Mouse (Mus musculus): ENCODE data around the gene Mal. TPM values are rescaled to one million over a fixed set of nuclear protein-coding genes. Genes with fewer than 3 reads are reported as not detected.

Mal gene
- not detected in 2 replicates for total RNA-seq (2023)

GRCm38 (mm10) chr2:127656086-127656720, at the start of gene Mal:
Mal (minus strand) TSS chr2:127656695.

GRCm38 (mm10) chr2:127586694-127587513, 69.6 kb downstream of the Mal start, which contains the start of the genes Zfp661 and Mrps5:
Zfp661 (minus strand) TSS chr2:127587094.
Mrps5 (plus strand) TSS chr2:127587222.

Other genes starting within 250 kb of the Mal start
- not detected in 2 replicates for gene Gpat2, start 231.5 kb downstream of the Mal start, total RNA-seq (2023)
- 5.1 and 5.6 TPM in 2 replicates for gene Fahd2a, start 212.1 kb downstream of the Mal start, total RNA-seq (2023)
- 0.52 and 1.8 TPM in 2 replicates for gene Kcnip3, start 134.6 kb downstream of the Mal start, total RNA-seq (2023)
- not detected in 2 replicates for gene Prom2, start 115.2 kb downstream of the Mal start, total RNA-seq (2023)
- 0.54 and 0.63 TPM in 2 replicates for gene Zfp661, start 69.6 kb downstream of the Mal start, total RNA-seq (2023)
- gene Mrps5, start 69.5 kb downstream of the Mal start, total RNA-seq (2023): 22.6 and 37.4 TPM in 2 replicates
- not detected in 2 replicates for gene Mall, start 73.2 kb upstream of the Mal start, total RNA-seq (2023)
- 0.45 and 1.4 TPM in 2 replicates for gene Nphp1, start 132.2 kb upstream of the Mal start, total RNA-seq (2023)
- gene Mtln, start 135.8 kb upstream of the Mal start, total RNA-seq (2023): 1.9 and 2.6 TPM in 2 replicates
- 19.0 and 21.7 TPM in 2 replicates for gene Bub1, start 175.2 kb upstream of the Mal start, total RNA-seq (2023)
- not detected in 2 replicates for gene Acoxl, start 182.2 kb upstream of the Mal start, total RNA-seq (2023)

Data from neutrophil, adult 65 days (primary cell).